Mouse (Mus musculus): ENCODE data around the gene Lrwd1.
"Not testable (repeated sequence)": the region's sequence is repeated elsewhere in the genome, so short reads cannot be mapped to it uniquely, and the experiment has no call there.

Lrwd1 gene

DNA sequence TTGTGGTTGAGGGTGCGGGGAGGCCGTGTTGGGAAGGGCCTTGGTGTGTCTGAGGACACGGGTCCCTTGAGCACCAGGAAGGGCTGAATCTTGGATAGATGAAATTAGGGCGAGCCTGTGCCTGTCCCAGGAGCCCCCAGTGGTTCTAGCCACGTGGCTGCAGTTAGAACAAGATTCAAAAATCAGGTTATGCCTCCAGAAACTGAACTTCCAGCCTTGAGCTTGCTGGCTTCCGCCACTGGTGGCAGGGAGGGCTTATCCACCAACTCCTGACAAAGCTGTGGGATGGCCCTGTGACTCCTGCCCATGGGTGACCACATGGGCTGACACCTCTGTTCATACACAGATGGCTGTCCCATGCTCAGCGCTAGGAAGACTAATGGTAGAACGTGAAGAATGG, 11.8 kb upstream of the Lrwd1 start:
- DNase-seq (ENCODE audit: low spot score) = no peak

DNA sequence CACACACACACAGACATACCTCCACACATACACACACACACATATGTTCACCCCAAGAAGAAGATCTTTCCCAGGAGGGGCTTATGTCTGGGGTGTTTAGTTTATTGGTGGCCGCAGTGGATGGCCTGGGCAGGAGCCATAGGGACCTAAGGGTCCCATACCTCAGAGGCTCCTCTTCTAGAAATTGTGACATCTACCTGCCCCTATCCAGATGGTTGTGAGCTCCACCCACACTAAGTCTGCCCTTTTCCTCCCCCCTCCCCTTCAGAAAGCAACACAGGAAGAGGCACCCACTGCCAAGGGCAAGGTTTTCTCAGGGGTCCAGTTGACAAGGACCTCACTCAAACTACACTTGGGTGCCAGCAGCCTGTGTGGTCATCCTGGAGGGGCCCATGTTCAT, 11.1 kb upstream of the Lrwd1 start:
- DNase-seq (ENCODE audit: low spot score) = no peak

DNA sequence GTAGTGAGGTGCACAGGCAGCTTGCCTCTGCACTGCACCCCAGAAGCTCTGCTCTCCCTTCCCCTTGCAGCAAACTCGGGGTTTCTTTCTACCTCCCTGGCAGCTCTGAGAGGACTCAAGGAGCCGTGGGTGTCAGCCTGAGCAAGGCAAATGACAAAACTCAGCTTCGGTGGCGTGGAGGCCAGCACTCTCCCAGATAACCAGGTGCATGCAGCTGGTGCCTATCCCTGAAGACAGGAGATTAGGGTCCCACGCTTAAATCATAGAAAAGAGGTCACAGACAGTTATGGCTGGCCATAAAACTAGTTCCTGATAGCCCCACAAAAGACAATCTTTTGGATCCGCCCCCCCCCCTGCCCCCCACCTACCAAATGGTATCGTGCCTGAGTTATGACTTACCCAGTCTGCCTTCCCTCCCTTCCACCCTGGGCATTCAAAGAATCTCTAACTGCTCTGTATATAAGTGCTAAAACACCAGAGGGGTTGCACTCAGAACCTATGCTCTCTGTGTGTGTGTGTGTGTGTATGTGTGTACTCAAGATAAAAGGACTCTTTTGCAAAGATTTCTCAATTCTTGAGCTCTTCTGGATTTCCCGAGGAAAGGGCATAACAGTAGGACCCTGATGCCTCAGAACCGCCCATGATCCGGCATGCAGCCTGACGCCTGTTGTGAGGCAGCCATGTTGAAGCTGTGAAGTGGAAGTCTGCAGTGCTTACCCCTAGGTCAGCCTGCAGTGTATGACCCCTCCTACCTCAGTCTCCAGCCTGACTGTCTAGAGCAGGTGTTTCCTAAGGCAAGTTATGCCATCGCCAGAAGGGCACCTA, 8.9 kb upstream of the Lrwd1 start:
- no peak for DNase-seq (ENCODE audit: low spot score)

DNA sequence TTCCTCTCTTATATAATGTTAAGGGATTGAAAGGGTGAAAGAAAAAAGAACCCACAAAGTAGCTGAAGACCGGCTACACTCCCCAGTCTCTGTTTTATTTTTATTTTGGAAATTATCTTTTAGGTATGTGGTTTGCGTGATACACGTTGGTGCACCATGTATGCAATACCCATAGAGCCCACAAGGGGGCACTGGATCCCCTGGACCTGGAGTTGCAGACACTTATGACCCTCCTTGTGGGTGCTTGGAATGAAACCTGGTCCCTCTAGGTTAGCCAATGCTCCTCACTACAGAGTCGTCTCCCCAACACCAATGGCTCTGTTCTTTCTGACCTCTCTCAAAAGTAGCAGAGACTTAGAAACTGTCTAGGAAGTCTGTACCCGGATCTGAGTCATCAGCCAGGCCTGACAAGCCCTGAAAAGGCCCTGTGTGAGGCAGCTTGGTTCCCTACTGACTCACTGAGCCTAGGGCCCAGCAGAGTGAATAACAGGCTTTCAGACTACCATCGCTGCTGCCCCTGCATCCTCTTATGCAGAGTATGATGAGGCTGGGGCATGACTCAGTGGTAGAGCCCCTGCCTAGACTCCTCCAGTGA, 7.4 kb upstream of the Lrwd1 start:
- no peak for DNase-seq (ENCODE audit: low spot score)

DNA sequence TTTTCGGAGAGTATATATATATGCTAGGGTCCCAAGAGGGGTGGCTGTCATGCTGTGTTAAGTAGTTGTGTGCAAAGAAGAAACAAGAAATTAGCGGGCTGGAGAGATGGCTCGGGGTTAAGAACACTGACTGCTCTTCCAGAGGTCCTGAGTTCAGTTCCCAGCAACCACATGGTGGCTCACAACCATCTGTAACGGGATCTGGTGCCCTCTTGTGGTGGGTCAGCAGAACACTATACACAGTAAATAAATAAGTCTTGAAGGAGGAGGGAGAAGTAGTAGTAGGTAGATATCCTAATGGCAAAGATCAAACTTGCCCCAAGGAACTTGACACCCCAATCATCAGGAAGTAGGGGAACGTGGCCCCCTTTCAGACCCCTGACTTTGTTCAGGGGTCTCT, 6.9 kb upstream of the Lrwd1 start:
- DNase-seq (ENCODE audit: low spot score) = no peak

DNA sequence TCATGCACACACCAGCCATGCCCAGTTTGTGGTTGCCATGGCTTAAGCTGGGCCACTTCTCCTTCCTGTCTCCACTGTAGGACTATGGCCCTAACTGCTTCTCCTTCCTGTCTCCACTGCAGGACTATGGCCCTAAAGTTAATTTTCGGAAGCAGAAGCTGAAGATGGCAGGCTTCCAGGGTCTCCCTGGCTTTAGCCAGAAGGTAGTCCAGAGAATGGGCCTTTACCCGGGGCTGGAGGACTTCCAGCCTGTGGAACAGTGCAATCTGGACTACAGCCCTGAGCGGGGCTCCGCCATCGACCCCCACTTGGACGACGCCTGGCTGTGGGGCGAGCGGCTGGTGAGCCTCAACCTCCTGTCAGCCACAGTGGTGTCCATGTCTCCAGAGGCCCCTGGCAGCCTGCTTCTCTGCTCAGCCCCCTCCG, 4.2 kb upstream of the Lrwd1 start:
- no peak for DNase-seq (ENCODE audit: low spot score)

DNA sequence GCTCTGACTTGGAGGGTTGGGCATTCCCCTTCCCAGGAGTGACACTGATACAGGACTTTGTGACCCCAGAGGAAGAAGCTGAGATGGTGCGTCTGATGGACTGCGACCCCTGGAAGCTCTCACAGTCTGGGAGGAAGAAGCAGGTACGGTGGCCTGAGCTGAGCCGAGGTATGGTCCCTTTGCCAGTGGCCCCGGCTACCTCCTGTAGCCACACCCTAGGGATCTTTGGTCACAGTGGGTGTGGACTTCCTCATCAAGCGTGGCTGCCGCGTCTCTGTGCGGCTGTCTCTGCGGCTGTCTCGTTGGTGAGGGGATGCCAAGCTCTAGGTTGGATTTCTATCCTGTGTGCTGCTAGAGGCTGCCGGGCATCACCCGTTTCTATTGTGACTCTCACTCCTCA, 3.5 kb upstream of the Lrwd1 start:
- DNase-seq (ENCODE audit: low spot score) = no peak

DNA sequence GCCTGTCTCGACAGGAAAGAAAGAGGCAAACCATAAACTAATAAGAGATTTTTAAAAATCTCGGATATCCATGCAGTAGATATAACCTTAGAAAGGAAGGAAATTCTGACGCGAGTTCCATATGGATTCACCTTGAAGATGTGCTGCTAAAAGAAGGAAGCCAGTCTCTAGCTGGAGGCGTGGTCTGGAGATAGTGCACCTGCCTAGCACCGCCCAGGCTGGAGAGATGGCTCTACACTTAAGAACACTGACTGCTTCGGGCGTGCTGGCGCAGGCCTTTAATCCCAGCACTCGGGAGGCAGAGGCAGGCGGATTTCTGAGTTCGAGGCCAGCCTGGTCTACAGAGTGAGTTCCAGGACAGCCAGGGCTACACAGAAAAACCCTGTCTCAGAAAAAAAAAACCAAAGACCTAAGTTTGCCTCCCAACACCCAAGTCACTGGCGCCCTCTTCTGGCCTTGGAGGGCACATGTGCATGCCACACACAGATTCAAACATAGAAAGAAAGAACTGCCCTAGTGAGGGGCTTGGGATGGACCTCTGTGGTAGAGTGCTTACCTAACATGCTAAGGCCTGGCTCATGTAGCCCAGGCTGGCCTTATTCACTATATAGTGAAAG, 1.9 kb upstream of the Lrwd1 start:
- DNase-seq (ENCODE audit: low spot score) = no peak

DNA sequence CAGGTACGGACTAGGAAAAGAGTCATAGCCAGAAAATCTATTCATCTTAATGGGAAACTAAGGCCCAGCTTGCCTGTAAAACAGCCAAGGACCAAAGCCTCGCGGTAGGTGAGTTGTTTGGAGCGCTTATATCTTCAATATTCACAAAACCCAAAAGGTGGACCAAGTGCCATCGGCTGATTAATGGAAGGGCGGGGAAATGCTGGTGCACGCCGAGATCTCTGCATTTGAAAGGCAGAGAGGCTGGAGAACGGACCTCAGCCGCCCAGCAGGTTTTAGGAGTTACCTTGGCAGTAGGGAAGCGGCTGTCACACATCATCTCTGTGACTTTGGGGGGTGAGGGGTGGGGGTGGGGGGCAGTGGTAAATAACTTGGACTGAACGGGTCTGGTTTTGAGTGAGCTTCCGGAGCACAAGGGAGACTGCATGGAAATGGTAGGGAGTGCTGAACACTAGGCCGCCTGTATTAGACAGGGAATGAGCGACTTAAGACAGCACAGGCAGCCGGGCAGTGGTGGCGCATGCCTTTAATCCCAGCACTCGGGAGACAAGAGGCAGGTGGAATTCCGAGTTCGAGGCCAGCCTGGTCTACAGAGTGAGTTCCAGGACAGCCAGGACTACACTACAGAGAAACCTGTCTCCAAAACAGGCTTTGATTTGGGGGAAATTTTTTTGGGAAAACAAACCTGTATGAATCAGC, 567 bp upstream of the Lrwd1 start:
- no peak for DNase-seq (ENCODE audit: low spot score)

DNA sequence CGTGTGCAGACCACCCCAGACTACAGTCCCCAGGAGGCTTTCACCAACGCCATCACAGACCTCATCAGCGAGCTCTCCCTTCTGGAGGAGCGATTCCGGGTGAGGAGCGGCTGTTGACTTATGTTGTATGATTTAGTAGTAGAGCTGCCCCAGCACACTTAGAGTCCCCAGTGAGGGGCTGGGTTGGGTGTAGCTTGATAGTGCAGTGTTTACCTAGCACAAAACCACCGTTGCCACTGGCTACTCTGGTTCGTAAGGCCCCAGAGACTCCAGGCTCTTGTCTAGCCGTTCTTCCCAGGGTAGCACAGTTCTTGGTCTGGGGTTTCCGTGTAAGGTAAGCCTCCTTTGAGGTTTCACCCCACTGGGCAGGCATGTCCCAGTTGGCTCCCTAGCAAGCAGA, 13.7 kb downstream of the Lrwd1 start:
- DNase-seq (ENCODE audit: low spot score) = no peak

DNA sequence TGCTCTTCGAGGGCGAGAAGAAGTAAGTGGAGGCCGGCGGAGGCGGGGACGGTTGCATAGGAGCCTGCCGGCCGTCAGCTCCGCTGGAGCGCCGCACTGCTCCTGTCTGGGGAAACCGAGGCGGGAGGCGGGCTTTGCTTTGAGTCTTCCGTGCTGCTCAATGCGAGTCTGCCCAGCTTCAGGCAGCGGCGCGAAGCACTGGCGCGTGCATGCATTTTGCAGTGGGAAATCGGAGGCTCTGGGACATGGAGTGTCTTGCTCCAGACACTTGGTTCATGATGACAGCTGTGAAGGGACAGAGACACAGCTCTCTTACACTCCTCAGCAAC, 19.1 kb downstream of the Lrwd1 start:
- DNase-seq (ENCODE audit: low spot score) = no peak

DNA sequence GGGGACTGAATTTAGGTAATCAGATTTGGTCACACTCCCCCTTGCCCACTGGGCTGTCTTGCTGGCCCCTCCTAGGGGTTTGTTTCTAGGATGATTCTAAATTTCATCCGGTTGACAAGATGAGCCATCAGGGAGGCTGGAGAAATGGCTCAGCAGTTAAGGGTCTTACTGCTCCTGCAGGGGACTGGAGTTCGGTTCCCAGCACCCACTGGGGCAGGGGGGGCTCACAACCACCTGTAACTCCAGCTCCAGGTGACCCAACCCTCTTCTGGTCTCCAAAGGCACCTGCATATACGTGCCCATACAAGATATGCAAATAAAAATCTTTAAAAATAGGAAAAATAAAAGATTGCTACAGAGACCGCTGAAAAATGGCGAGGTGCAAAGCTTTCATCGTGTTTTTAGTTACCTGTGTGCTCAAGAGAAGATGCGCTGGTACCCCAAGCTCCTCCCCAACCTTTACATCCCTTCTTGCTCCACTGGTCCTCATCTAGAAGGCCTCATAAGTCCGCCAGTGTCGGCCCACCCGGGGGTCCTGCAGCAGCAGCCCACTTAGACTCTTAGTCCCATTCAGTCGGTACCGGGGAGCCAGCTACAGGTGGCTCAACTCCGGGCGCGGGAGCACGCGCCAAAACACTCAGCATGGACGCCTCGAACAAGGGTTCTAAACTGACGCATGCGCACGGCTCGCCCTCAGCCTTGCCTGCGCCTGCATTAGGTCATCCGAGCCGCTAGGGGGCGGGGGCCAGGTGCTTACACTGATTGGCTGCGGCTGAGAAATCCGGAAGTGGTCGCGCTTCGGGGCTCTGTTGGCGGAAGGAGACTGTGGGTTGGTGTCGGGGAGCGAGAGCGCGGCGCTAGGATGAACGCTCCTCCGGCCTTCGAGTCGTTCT, 19.7 kb downstream of the Lrwd1 start, which contains the start of gene Polr2j:
TSS of gene Polr2j (plus strand) at position 741 of the 893 bp plus-strand sequence.
- DNase-seq (ENCODE audit: low spot score) = peak; percentile 90

DNA sequence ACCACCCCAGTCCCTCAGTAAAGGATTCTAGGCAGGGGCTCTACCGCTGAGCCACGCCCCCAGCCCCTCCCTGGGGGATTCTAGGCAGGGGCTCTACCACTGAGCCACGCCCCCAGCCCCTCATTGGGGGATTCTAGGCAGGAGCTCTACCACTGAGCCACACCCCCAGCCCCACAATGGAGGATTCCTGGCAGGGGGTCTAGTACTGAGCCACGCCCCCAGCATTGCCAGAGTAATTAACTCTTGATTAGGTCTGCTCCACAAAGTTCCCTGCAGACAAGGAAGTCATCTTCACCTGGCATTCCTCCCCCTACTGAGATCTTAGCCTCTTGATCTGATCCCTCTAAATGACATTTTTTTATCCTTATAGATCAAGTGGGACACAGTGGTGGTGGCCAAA, 22.3 kb downstream of the Lrwd1 start:
- DNase-seq (ENCODE audit: low spot score) = not testable (repeated sequence)

DNA sequence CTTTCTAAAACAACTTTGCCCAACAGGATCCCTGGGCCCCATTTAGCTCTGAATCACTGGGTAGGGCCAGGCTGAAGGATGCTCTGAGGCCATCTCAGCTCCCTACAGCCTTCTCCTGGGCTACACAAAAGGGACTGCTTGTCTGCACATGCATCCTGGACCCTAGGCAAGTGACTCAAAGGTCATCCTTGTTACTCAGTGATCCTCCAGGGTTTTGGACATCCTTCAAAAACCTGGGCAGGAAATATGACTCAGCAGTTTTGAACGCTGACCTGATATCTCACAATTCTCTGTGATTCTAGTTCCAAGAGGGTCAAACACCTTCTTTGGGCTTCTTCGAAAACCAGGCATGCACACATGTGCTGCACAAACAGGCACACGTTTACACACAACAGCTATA, 26.8 kb downstream of the Lrwd1 start:
- no peak for DNase-seq (ENCODE audit: low spot score)

DNA sequence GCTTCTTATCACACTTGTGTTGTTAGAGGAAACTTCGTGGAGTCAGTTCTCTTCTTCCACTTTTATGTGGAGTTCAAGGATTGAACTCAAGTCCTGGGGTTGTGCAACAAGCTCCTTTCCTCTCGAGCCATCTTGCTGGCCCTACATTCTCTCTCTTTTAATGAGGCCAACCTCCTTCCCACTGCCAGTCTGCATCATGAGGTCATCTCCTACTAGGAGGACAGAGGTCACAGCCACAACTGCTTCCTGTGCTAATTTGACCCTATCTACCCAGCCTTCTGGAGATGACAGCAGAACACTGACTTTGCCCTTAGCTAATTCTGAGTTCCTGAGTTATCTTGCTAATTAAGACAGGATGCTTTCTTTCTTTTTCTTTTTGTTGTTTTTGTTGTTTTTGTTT, 27.4 kb downstream of the Lrwd1 start:
- no peak for DNase-seq (ENCODE audit: low spot score)

DNA sequence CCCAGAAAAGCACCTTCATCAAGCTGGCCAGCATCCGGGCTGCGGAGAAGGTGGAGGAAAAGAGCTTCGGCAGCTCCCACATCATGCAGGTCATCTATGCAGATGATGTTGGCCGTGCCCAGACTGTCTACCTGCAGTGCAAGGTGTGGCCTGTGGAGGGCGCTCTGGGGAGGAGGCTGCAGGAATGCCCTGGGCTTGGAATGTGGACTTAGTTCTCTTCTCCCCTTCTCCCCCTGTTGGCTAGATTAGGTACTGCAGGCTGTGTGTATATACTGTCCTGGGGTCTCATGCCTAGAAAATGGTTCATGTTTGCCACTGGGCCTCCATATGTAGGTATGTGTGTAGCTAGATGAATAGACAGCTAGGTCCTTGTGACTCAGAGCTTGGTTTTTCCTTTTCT, 31.4 kb downstream of the Lrwd1 start:
- no peak for DNase-seq (ENCODE audit: low spot score)

DNA sequence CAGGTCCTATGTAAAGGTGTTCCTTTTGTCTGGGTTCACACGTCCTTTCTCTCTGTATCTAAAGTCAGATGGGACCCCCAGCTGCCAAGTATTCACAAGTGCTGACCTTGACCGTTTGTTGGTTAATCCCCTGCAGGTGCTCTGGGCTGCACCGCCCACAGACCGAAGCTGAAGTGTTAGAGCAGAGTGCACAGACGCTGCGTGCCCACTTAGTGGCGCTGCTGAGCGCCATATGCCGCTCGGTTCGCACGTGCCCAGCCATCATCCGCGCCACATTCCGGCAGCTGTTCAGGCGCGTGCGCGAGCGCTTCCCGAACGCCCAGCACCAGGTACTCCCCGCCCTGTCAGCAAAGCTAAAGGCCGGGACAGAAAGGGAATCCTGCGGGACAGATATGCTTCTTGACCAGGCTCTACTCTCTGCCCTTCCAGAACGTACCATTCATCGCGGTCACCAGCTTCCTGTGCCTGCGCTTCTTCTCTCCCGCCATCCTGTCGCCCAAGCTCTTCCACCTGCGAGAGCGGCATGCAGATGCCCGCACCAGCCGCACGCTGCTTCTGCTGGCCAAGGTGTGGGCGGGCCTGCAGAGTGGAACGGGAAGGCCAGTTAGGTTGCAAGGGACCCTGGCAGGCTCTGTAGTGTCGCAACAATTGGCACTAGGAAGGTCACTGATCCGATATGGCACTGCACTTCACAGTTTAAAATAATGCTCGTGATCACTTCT, 33.6 kb downstream of the Lrwd1 start:
- DNase-seq (ENCODE audit: low spot score) = peak; percentile 16

DNA sequence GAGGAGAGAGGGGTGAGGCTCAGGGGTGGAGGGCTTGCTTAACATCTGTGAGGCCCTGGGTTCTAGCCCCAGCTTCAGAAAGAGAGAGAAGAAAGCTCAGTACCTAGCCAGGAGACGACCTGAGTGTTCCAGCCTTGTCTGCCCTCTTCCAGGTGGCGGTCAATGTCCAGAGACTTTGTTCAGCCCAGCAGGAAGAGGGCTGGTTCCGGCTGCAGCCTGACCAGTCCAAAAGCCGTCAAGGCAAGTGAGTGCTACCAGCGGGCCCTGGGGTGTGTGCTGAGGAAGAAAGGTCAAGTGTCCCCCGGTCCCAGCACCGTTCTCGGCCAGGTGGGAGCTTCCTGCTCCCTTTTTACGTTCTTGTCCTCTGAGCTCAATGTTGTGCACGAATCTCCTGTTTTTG, 37.3 kb downstream of the Lrwd1 start:
- no peak for DNase-seq (ENCODE audit: low spot score)

DNA sequence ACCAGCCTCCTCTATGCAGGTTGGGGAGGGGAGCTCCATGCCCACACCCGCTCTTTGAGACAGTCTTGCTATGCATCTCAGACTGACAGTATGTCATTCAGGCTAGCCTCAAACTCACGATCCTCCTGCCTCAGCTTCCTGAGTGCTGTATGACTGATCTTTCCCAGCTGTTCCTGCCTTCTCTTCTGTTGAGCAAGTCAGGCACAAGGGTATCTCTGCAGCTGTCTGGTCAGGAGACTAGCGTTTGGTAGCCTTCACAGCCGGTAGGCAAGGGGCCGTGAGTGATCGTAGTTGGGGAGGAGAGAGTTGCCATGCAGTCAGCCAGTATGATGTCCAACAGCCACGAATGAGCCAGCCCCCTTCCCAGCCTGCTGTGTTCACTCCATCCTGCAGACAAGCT, 40.8 kb downstream of the Lrwd1 start:
- no peak for DNase-seq (ENCODE audit: low spot score)

DNA sequence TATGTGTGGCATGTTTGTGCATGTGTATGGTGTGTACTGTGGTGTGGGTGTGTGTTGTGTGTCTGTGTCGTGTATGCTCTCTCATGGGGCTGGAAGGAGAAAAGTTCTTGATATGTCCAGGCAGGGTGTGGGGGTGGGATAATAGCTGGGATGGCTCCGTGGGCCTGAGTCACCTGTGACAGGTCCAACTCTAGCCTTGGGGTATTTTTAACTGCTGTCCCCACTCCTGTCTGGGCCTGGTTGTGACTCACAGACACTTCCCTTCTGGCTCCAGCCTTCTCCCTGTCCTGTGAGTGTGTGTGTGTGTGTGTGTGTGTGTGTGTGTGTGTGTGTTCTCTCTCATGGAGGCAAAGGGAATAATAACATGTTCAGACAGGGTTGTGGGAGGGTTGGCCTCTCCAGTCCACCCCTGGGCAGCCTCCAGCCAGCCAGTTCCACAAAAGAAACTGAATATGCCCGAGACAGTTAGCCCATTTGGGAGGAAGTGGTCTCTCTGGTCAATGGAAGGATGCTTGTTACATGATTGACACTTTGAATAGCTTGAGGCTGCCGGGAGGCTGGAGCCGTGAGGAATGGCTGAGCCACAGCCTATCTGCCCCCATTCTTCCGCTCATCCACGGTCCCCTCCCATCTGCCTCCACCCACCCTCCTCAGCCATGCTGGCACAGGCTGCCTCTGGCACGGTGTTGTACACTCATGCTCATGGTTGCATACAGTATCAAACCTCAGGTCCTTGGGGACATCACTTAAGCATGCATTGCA, 41.4 kb downstream of the Lrwd1 start:
- no peak for DNase-seq (ENCODE audit: low spot score)
